Mouse (Mus musculus) cerebellum, postnatal 4 days (tissue): ENCODE results near the gene Zfp386.
A peak's percentile ranks its signal among the peaks of the same experiment; 100 is the strongest.
"Not testable (repeated sequence)": the region's sequence is repeated elsewhere in the genome, so short reads cannot be mapped to it uniquely, and the experiment has no call there.

Source experiments
- DNase-seq, 2 experiments: peaks; one replicate each; pipeline ENCODE4 v3.0.0; 2022; ENCODE audit warnings: low spot score in 2 of 2, mixed read lengths in 1 of 2

Gene Zfp386

GRCm38 (mm10) chr12:116047440-116048377 is at the start of gene Zfp386:
Gene Zfp386, plus strand, starts transcription at chr12:116047724.
- DNase-seq, result peak; percentile 95 to 99

- DNase-seq, result not testable (repeated sequence)
Observed at GRCm38 (mm10) chr12:115999784-116000183, 47.7 kb upstream of the Zfp386 start.

GRCm38 (mm10) chr12:116002946-116003345 is 44.6 kb upstream of the Zfp386 start:
- not testable (repeated sequence) for DNase-seq

GRCm38 (mm10) chr12:116010812-116011211 is 36.7 kb upstream of the Zfp386 start:
- DNase-seq, result no peak

GRCm38 (mm10) chr12:116028095-116028494 is 19.4 kb upstream of the Zfp386 start:
- no peak for DNase-seq

- DNase-seq, result no peak
Observed at GRCm38 (mm10) chr12:116035346-116035745, 12.2 kb upstream of the Zfp386 start.

GRCm38 (mm10) chr12:116044785-116045184 is 2.7 kb upstream of the Zfp386 start:
- no peak for DNase-seq

- no peak for DNase-seq
Observed at GRCm38 (mm10) chr12:116048766-116049165, 1.2 kb downstream of the Zfp386 start.

GRCm38 (mm10) chr12:116049236-116049635 is 1.7 kb downstream of the Zfp386 start:
- DNase-seq, result no peak

GRCm38 (mm10) chr12:116049701-116050100 is 2.2 kb downstream of the Zfp386 start:
- DNase-seq, result no peak

- DNase-seq, result no peak
Observed at GRCm38 (mm10) chr12:116054342-116054741, 6.8 kb downstream of the Zfp386 start.

- no peak for DNase-seq
Observed at GRCm38 (mm10) chr12:116056112-116056511, 8.6 kb downstream of the Zfp386 start.

- DNase-seq, result no peak
Observed at GRCm38 (mm10) chr12:116061561-116062193, 14.2 kb downstream of the Zfp386 start.

GRCm38 (mm10) chr12:116062194-116062583 is 14.7 kb downstream of the Zfp386 start:
- no peak for DNase-seq

GRCm38 (mm10) chr12:116063020-116063419 is 15.5 kb downstream of the Zfp386 start:
- DNase-seq, result no peak

- peak; percentile 35 to 57 for DNase-seq
Observed at GRCm38 (mm10) chr12:116071023-116071422, 23.5 kb downstream of the Zfp386 start.

GRCm38 (mm10) chr12:116077074-116077854 is 29.7 kb downstream of the Zfp386 start, which contains the start of gene Vipr2:
Gene Vipr2, plus strand, starts transcription at chr12:116077726.
- peak; percentile 24 to 51 for DNase-seq

- no peak for DNase-seq
Observed at GRCm38 (mm10) chr12:116077855-116078366, 30.4 kb downstream of the Zfp386 start.

GRCm38 (mm10) chr12:116083125-116083524 is 35.6 kb downstream of the Zfp386 start:
- no peak for DNase-seq

- no peak for DNase-seq
Observed at GRCm38 (mm10) chr12:116084294-116084693, 36.8 kb downstream of the Zfp386 start.

GRCm38 (mm10) chr12:116086951-116087600 is 39.6 kb downstream of the Zfp386 start:
- no peak for DNase-seq
